Mouse (Mus musculus) lung, adult 18-20 months (tissue): Measurements from ENCODE around the gene Ctrc.
"Not testable (repeated sequence)": the region's sequence is repeated elsewhere in the genome, so short reads cannot be mapped to it uniquely, and the experiment has no call there.

Experiments used
- DNase-seq, 2 experiments: peaks; one replicate each; pipeline ENCODE4 v3.0.0; 2022; ENCODE audit warnings: mixed read lengths in 2 of 2

The Ctrc gene

DNA sequence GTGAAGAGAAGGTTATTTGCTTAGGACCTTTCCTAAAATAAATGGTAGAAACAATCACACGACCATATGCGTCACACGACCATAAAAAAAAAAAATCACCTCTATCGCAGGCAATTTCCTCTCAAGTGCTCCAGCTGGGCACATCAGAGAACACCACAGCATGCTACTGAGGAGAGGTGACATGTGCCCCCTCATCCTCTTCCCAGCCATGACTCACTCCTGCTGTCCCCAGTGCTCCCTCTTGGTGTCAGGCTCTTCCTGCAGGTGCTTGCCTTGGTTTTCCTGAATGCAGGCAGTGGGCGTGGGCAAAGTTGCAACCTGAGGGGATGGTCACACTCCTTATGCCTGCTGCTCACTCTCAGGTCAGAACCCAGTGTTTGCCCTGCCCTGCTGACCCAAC lies 61.3 kb downstream of the Ctrc start:
- no peak for DNase-seq

DNA sequence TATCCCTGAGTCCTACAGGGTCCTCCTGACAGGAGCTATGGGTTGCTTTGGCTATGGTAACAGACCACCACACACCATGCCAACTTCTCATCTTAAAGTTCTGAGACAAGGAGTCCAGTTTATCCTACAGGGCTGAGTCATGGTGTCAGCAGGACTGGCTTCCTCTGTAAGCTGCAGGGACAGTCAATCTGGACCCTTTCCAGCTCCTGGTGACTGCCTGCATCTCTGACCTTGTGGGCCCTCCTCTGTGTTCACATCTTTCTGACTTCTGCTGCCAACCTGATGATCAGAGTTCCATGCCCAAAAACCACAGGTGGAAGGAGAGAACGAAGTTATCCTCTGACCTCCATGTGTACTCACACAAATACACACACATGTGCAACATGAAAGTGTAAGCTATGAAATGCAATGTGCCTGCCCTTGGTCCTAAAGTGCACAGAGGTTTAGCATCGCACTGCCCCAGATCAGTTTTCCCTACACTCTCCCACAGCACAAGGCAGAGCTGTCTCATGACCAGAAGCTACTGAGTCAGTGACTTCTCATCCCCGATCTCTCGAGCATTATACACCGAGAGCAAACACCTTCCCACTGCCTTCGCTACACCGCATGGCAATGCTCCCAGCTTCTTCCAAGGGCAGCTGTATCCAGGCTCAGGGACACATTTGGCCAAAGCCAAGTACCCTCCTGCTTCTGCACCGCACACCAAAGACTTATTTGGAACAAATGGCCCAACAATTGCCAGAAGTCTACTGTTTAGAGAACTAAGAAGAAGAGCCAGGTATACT lies 64.8 kb downstream of the Ctrc start:
- no peak for DNase-seq

DNA sequence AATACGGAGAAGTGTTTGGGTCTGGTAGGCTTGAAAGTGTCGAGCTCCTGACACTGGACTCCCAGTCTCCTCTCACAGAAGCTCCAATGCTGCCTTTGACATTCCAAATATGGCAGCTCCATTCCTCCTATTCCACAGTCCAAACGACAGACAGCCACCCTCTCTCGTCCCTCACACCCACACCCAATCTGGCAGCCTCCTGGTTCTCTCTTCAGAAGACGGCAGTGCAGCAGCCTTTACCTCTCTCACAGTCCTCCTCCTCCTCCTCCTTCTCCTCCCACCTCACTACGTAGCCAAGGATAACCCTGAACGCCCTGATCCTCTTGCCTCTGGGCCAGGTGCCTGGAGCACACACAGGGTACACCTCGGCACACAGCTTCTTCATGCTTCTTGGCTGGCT lies 66.3 kb downstream of the Ctrc start:
- DNase-seq = no peak

DNA sequence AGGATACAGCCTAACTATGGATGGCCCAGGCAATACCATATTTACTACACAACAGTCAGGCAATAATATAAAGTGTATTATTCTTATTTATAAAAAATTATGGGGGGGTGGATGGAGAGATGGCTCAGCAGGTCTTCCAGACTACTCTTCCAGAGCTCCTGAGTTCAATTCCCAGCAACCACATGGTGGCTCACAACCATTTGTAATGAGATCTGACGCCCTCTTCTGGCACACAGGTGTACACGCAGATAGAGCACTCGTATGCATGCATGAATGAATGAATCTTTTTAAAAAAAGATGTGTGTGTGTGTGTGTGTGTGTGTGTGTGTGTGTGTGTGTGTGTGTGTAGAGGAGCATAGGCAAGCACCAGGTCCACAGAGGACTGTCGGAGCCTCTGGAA lies 73.1 kb downstream of the Ctrc start:
- not testable (repeated sequence) for DNase-seq

DNA sequence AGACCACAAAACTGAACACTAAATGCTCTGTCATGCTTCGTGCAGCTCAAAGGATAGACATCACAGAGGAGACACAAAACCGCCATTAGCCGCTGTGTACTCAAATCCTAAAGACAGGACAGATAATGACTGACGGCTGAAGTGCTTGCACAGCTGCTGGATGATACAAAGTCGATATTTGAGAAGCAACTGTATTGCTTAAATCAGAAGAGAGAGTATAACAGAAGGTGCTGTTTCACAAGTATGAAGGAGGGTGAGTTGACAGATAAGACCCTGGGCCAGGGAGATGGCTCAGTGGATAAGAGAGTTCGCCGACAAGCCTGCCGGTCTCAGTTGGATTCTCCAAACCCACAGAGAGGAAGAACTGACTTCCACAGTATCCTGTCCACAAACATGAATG lies 74.3 kb downstream of the Ctrc start:
- DNase-seq = no peak

DNA sequence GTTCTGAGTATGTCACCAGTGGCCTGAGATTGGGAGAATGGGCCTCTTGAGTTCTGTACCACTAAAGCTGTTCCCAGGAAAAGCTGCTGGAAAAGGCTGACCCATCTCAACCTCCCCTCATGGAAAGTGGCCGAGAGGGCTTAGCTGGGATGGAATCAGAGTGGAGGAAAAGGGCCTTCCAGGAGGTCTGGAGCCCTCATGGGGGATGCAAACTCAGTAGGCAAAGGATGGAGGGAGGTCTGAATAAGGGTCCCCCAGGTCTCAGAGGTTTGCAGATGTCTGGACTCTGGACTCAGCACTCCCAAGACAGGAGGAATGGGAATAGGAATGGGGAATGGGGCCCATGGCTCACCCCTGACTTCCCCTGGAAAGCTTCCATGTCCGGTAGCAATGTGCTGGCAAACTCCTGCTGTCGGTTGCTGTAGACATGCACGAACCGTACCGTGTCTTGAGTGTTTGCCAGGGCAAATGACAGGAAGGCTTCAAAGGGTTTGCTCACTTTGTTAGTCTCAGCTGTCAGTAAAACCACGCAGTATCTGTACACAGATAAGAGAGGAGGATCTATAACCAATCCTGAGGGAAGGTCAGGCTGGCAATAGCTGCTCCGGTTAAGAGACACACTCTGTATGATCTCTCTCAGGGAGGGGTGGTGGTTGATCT lies 76.5 kb downstream of the Ctrc start:
- no peak for DNase-seq

DNA sequence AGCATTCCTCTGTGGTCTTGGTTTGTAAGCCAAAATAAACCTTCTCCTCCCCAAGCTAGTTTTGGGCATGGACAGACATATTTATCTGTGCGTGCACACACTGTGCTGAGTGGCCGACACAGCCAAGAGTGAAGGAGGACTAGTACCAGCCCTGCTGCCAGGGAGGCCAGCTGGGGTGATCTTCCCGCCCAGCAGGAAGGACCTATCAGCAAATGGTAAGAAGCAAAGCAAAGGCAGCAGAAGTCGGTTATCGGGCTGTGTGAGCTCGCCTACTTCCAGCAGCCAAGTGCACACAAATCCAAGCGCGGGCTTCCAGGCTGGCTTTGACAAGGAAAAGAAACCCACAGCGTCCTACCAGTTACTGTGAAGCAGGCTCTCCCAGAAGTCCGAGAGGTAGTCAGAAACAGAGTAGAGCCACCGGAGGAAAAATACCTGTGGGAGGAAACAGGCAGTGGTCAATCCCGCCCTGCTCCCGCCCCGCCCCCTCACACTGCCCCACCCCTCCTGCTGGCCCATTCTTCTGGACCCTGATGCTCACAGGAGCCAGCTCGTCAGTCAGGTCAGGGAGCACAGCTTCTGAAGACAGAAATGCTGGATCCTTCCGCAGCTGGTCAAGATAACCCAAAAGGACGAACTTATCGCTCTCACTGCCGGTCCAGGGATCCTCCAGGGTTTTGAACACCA lies 78.7 kb downstream of the Ctrc start:
- DNase-seq = peak; percentile 72 to 78

DNA sequence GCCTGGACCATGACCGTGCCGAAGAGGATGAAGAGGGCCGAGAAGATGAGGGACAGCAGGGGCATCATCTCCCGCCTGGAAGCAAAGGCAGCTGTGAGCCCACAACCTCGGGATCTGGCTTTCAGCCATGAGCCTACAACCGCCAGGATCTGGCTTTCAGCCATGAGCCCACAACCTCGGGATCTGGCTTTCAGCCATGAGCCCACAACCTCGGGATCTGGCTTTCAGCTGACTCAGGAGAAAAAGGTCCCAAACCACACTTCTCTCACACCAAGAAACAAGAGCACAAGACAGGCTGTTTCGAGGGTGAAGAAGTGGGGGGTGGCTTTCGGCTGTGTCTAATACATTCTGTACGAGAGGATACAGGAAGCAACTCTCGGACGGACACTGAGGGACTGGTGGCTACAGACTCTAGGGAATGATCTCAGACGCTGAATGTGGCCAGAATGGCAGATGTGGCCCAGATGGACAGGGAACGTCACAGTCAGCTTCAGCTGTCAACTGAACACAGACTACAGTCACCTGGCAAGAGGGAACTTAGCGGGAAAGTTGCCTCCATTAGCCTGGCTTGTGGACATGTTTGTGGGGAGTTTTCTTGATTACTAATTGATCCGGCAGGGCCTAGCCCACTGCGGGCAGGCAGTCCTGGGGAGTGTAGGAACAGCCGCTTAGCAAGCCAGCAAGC lies 79.3 kb downstream of the Ctrc start:
- DNase-seq = peak in 1 of 2 experiments; percentile 20

DNA sequence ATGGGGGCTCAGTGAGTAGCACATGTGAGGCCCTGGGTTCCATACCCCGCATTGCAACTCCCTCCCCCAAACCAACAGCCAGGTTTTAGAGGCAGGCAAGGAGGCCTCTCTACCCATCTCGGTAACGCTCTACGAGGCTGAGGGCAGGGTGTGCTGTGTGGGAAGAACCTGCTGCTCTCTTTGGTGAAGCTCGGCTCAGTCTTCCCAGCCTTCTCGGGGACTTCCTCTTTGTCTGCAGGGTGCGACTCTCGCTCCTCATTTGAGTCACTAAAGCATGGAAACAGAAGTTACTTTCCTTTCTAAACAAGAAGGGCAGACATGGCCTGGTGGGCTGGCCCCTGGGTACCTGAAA lies 79.9 kb downstream of the Ctrc start:
- DNase-seq = peak; percentile 25 to 48

DNA sequence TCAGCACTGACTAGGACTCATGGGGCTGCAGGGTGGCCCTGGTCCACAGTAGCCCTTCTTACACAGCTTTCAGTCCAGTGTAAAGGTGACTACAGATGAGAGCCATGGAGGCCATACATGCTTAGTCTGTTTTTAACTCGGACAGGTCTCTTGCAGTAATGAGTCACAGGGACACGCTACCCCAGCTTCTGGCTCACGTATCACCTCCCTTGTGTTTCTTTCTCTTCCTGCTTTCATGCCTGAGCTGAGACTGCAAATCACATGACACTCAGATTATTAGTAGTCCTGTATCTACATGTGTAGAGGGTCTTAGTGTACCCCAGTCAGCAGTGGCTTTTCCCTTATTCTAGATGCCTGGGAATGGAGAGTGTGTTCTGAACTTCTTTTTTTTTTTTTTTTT lies 81.2 kb downstream of the Ctrc start:
- no peak for DNase-seq
